Mouse (Mus musculus): ENCODE results near the gene Gpsm3. TPM values are rescaled to one million over a fixed set of nuclear protein-coding genes. Genes with fewer than 3 reads are reported as not detected.

Gpsm3 gene
- total RNA-seq, 2 experiments from 2014 or later = 4.9 to 21.8 TPM

GRCm38 (mm10) chr17:34578070-34578469 is 11.5 kb upstream of the Gpsm3 start:
- no peak for ATAC-seq (replicated peaks; ENCODE audit: low FRiP score, poor library complexity, severe bottlenecking)

- ATAC-seq (replicated peaks; ENCODE audit: low FRiP score, poor library complexity, severe bottlenecking) = no peak
Measured at GRCm38 (mm10) chr17:34582528-34582927, 7.1 kb upstream of the Gpsm3 start.

GRCm38 (mm10) chr17:34583397-34583796 is 6.2 kb upstream of the Gpsm3 start:
- no peak for ATAC-seq (replicated peaks; ENCODE audit: low FRiP score, poor library complexity, severe bottlenecking)

GRCm38 (mm10) chr17:34583819-34584218 is 5.8 kb upstream of the Gpsm3 start:
- ATAC-seq (replicated peaks; ENCODE audit: low FRiP score, poor library complexity, severe bottlenecking) = no peak

GRCm38 (mm10) chr17:34585121-34585520 is 4.5 kb upstream of the Gpsm3 start:
- no peak for ATAC-seq (replicated peaks; ENCODE audit: low FRiP score, poor library complexity, severe bottlenecking)

GRCm38 (mm10) chr17:34585877-34586771 is 3.5 kb upstream of the Gpsm3 start:
- ATAC-seq (replicated peaks; ENCODE audit: low FRiP score, poor library complexity, severe bottlenecking) = no peak

- ATAC-seq (replicated peaks; ENCODE audit: low FRiP score, poor library complexity, severe bottlenecking) = peak; percentile 66
Measured at GRCm38 (mm10) chr17:34586796-34587422, 2.7 kb upstream of the Gpsm3 start.

GRCm38 (mm10) chr17:34587423-34587811 is 2.2 kb upstream of the Gpsm3 start:
- ATAC-seq (replicated peaks; ENCODE audit: low FRiP score, poor library complexity, severe bottlenecking) = peak; percentile 77

GRCm38 (mm10) chr17:34587814-34588213 is 1.8 kb upstream of the Gpsm3 start:
- ATAC-seq (replicated peaks; ENCODE audit: low FRiP score, poor library complexity, severe bottlenecking) = no peak

- ATAC-seq (replicated peaks; ENCODE audit: low FRiP score, poor library complexity, severe bottlenecking) = no peak
Measured at GRCm38 (mm10) chr17:34588767-34589166, 839 bp upstream of the Gpsm3 start.

GRCm38 (mm10) chr17:34589206-34589605 is 400 bp upstream of the Gpsm3 start:
- ATAC-seq (replicated peaks; ENCODE audit: low FRiP score, poor library complexity, severe bottlenecking) = no peak

GRCm38 (mm10) chr17:34590154-34590987 is 765 bp downstream of the Gpsm3 start:
- ATAC-seq (replicated peaks; ENCODE audit: low FRiP score, poor library complexity, severe bottlenecking) = no peak

- no peak for ATAC-seq (replicated peaks; ENCODE audit: low FRiP score, poor library complexity, severe bottlenecking)
Measured at GRCm38 (mm10) chr17:34591029-34591993, 1.7 kb downstream of the Gpsm3 start, which contains the start of gene Pbx2. Pbx2 (plus strand) TSS chr17:34591266.

- peak; percentile 74 for ATAC-seq (replicated peaks; ENCODE audit: low FRiP score, poor library complexity, severe bottlenecking)
Measured at GRCm38 (mm10) chr17:34591994-34592375, 2.4 kb downstream of the Gpsm3 start.

GRCm38 (mm10) chr17:34592581-34593549 is 3.3 kb downstream of the Gpsm3 start:
- 0 out of 2 replicates have a peak, but pooled peaks have one; percentile 7 for ATAC-seq (replicated peaks; ENCODE audit: low FRiP score, poor library complexity, severe bottlenecking)

- ATAC-seq (replicated peaks; ENCODE audit: low FRiP score, poor library complexity, severe bottlenecking) = no peak
Measured at GRCm38 (mm10) chr17:34593752-34594525, 4.3 kb downstream of the Gpsm3 start.

- no peak for ATAC-seq (replicated peaks; ENCODE audit: low FRiP score, poor library complexity, severe bottlenecking)
Measured at GRCm38 (mm10) chr17:34596098-34596497, 6.5 kb downstream of the Gpsm3 start.
